Mouse (Mus musculus): ENCODE results near the gene Tfcp2.
A peak's percentile ranks its signal among the peaks of the same experiment; 100 is the strongest.

Gene Tfcp2

GRCm38 (mm10) chr15:100551326-100552307, at the start of gene Tfcp2:
Gene Tfcp2 (minus strand): TSS chr15:100552008.
- peak; percentile 95 for DNase-seq

GRCm38 (mm10) chr15:100600696-100601272, 49.0 kb upstream of the Tfcp2 start:
- no peak for DNase-seq

GRCm38 (mm10) chr15:100600047-100600695, 48.4 kb upstream of the Tfcp2 start:
- peak; percentile 87 to 89 for DNase-seq

GRCm38 (mm10) chr15:100599276-100600046, 47.7 kb upstream of the Tfcp2 start, which contains the start of gene Pou6f1:
Gene Pou6f1 (minus strand): TSS chr15:100599984.
- peak; percentile 39 to 61 for DNase-seq

- peak; percentile 40 to 53 for DNase-seq
These were observed 47.1 kb upstream of the Tfcp2 start for GRCm38 (mm10) chr15:100598883-100599275.

- peak; percentile 42 to 57 for DNase-seq
These were observed 46.6 kb upstream of the Tfcp2 start for GRCm38 (mm10) chr15:100598287-100598882.

GRCm38 (mm10) chr15:100592817-100593216, 41.0 kb upstream of the Tfcp2 start:
- DNase-seq = no peak

- no peak for DNase-seq
These were observed 38.6 kb upstream of the Tfcp2 start for GRCm38 (mm10) chr15:100590436-100590835.

- no peak for DNase-seq
These were observed 36.5 kb upstream of the Tfcp2 start for GRCm38 (mm10) chr15:100588297-100588696.

GRCm38 (mm10) chr15:100587166-100587565, 35.4 kb upstream of the Tfcp2 start:
- no peak for DNase-seq

- no peak for DNase-seq
These were observed 34.1 kb upstream of the Tfcp2 start for GRCm38 (mm10) chr15:100585931-100586330.

- DNase-seq = no peak
These were observed 28.3 kb upstream of the Tfcp2 start for GRCm38 (mm10) chr15:100580108-100580507.

- DNase-seq = no peak
These were observed 26.2 kb upstream of the Tfcp2 start for GRCm38 (mm10) chr15:100577972-100578371.

- DNase-seq = no peak
These were observed 25.0 kb upstream of the Tfcp2 start for GRCm38 (mm10) chr15:100576810-100577209.

- no peak for DNase-seq
These were observed 24.6 kb upstream of the Tfcp2 start for GRCm38 (mm10) chr15:100576392-100576791.

- no peak for DNase-seq
These were observed 23.6 kb upstream of the Tfcp2 start for GRCm38 (mm10) chr15:100575366-100575765.

GRCm38 (mm10) chr15:100574378-100574777, 22.6 kb upstream of the Tfcp2 start:
- no peak for DNase-seq

- no peak for DNase-seq
These were observed 22.1 kb upstream of the Tfcp2 start for GRCm38 (mm10) chr15:100573946-100574345.

GRCm38 (mm10) chr15:100569239-100569638, 17.4 kb upstream of the Tfcp2 start:
- no peak for DNase-seq

GRCm38 (mm10) chr15:100566531-100566930, 14.7 kb upstream of the Tfcp2 start:
- no peak for DNase-seq

- no peak for DNase-seq
These were observed 6.1 kb upstream of the Tfcp2 start for GRCm38 (mm10) chr15:100557705-100558433.
